ENCODE assay signal across 8 mouse cellular contexts in the genomic region with DNA sequence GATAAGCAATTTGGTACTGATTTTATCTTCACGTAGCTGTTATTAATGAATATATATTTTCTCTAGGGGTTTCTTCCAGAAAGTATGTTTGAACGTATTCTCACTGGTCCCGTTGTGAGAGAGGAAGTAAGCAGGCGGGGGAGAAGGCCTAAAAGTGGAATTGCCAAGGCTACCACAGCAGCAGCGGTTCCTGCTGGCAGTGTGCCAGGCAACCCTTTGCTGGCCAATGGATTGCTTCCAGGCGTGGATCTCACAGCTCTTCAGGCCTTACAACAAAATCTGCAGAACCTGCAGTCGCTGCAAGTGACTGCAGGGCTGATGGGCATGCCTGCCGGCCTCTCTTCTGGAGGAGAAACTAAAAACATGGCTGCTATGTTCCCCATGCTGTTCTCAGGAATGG. TPM values are rescaled to one million over a fixed set of nuclear protein-coding genes. Genes with fewer than 3 reads are reported as not detected.
DNase-seq lines count a peak whose midpoint lies in the region; ATAC-seq and TF ChIP-seq lines count a peak whose summit lies in the region.

No protein-coding gene starts in this region.

- H3K27me3 ChIP-seq in hindbrain, embryonic 11.5 days (ENCODE audit: control insufficient read depth, insufficient read depth, low read length), result no peaks in the 10 kb centered on the region
- H3K27me3 ChIP-seq in hindbrain, embryonic 12.5 days, result no peaks in the 10 kb centered on the region
- H3K27me3 ChIP-seq in forebrain, postnatal 0 days (ENCODE audit: insufficient read depth, low read length), result no peaks in the 10 kb centered on the region
- no peaks in the 10 kb centered on the region for H3K27me3 ChIP-seq in splenic B cell, adult 2 months (ENCODE audit: control insufficient read depth, insufficient read depth, low read length, poor library complexity, severe bottlenecking)

- no peaks in the 10 kb centered on the region for H3K4me1 ChIP-seq in hindbrain, embryonic 11.5 days (replicated peaks; ENCODE audit: control insufficient read depth, insufficient read depth, low read length)
- no peaks in the 10 kb centered on the region for H3K4me1 ChIP-seq in hindbrain, embryonic 12.5 days
- no peaks in the 10 kb centered on the region for H3K4me1 ChIP-seq in forebrain, postnatal 0 days (ENCODE audit: insufficient read depth)

- H3K9ac ChIP-seq in hindbrain, embryonic 11.5 days (ENCODE audit: low read depth, low read length), result no peak overlapping the region
- no peak overlapping the region for H3K9ac ChIP-seq in hindbrain, embryonic 12.5 days
- no peak overlapping the region for H3K9ac ChIP-seq in forebrain, postnatal 0 days

- TF ChIP-seq CTCF in forebrain, postnatal 0 days (IDR thresholded peaks at IDR 0.05; ENCODE audit: low read depth), result no peak

- H3K4me3 ChIP-seq in hindbrain, embryonic 11.5 days (ENCODE audit: low read depth, low read length), result no peak overlapping the region
- H3K4me3 ChIP-seq in hindbrain, embryonic 12.5 days, result no peak overlapping the region
- H3K4me3 ChIP-seq in forebrain, postnatal 0 days (ENCODE audit: low read depth, low read length), result no peak overlapping the region

- H3K4me2 ChIP-seq in hindbrain, embryonic 11.5 days (replicated peaks; ENCODE audit: low read depth, low read length), result no peak overlapping the region
- no peak overlapping the region for H3K4me2 ChIP-seq in hindbrain, embryonic 12.5 days (replicated peaks)
- H3K4me2 ChIP-seq in forebrain, postnatal 0 days (ENCODE audit: low read depth), result no peak overlapping the region

- H3K9me3 ChIP-seq in hindbrain, embryonic 11.5 days (ENCODE audit: control insufficient read depth, low read length), result no peaks in the 10 kb centered on the region
- no peaks in the 10 kb centered on the region for H3K9me3 ChIP-seq in hindbrain, embryonic 12.5 days (replicated peaks)
- no peaks in the 10 kb centered on the region for H3K9me3 ChIP-seq in forebrain, postnatal 0 days (ENCODE audit: low read length)

- no peak for ATAC-seq in hindbrain, embryonic 11.5 days (ENCODE audit: low FRiP score)
- no peak for ATAC-seq in hindbrain, embryonic 12.5 days (ENCODE audit: low FRiP score)
- ATAC-seq in forebrain, postnatal 0 days, result peak; percentile 55
- ATAC-seq in megakaryocyte progenitor cell, adult 5-6 weeks (replicated peaks; ENCODE audit: poor library complexity), result peak; percentile 93

- intact Hi-C loops in heart, postnatal 36 days (cut with DNase I), result no loop called here

- no peak overlapping the region for H3K27ac ChIP-seq in hindbrain, embryonic 11.5 days (ENCODE audit: low read depth, low read length)
- no peak overlapping the region for H3K27ac ChIP-seq in hindbrain, embryonic 12.5 days
- H3K27ac ChIP-seq in forebrain, postnatal 0 days (ENCODE audit: low read depth, low read length), result no peak overlapping the region; the same call in 1 of the 2 replicates

- peak; percentile 33 for DNase-seq in hindbrain, embryonic 11.5 days (ENCODE audit: low spot score)
- DNase-seq in adrenal gland, postnatal 36 days, result peak; percentile 77 to 86
- DNase-seq in forebrain, postnatal 0 days, result peak; percentile 78
- peak; percentile 68 to 79 for DNase-seq in heart, postnatal 36 days
- peak; percentile 36 to 59 for DNase-seq in layer of hippocampus, postnatal 36 days
- DNase-seq in splenic B cell, adult 2 months (ENCODE audit: low read depth, low spot score), result peak; percentile 17

- H3K36me3 ChIP-seq in hindbrain, embryonic 11.5 days (ENCODE audit: control insufficient read depth, insufficient read depth, low read length), result peaks cover 8% of the 10 kb centered on the region; the same call in 1 of the 2 replicates
- peaks cover 49% of the 10 kb centered on the region for H3K36me3 ChIP-seq in hindbrain, embryonic 12.5 days
- peaks cover 41% of the 10 kb centered on the region for H3K36me3 ChIP-seq in forebrain, postnatal 0 days (ENCODE audit: insufficient read depth)
- peaks cover 6% of the 10 kb centered on the region for H3K36me3 ChIP-seq in splenic B cell, adult 2 months (ENCODE audit: control insufficient read depth, insufficient read depth, low read length, poor library complexity, severe bottlenecking)

- 74% methylated on average over 8 of the region's 8 CpGs for WGBS in hindbrain, embryonic 11.5 days
- WGBS in hindbrain, embryonic 12.5 days, result 63% methylated on average over 8 of the region's 8 CpGs
- WGBS in forebrain, postnatal 0 days, result 26% methylated on average over 8 of the region's 8 CpGs

RNA-seq across cellular contexts. Expression of a gene that starts 18.8 kb away (rescaled TPM):
- polyA plus RNA-seq in hindbrain, embryonic 11.5 days (2014; fragmentation: Nextera tagmentation; extraction: Ambion mirVana), result 15.9 and 16.0 TPM in 2 replicates
- 19.4 and 19.5 TPM in 2 replicates for polyA plus RNA-seq in hindbrain, embryonic 12.5 days (2016; fragmentation: Nextera tagmentation; extraction: Ambion mirVana)
- total RNA-seq in adrenal gland, postnatal 36 days (2021), result 10 to 100 TPM; 35.1 to 50.1 TPM
- 28.9 and 35.1 TPM in 2 replicates for total RNA-seq in forebrain, postnatal 0 days (2014; rRNA removed)
- polyA plus RNA-seq in forebrain, postnatal 0 days (2015; fragmentation: Nextera tagmentation; extraction: Ambion mirVana), result 8.7 and 13.3 TPM in 2 replicates
- 10 to 100 TPM; 35.1 to 44.2 TPM for total RNA-seq in heart, postnatal 36 days (2021)
- 10 to 100 TPM; 36.3 to 39.5 TPM for total RNA-seq in layer of hippocampus, postnatal 36 days (2021)
- total RNA-seq in megakaryocyte progenitor cell, adult 5-6 weeks (2015), result 44.5 and 47.4 TPM in 2 replicates
- total RNA-seq in megakaryocyte progenitor cell, adult 5-6 weeks (2017), result 48.1 and 60.5 TPM in 2 replicates

Comparison
In these comparisons a context has a peak if more than half of its experiments do, and no peak if none do; other contexts are left out.
1. ATAC-seq: peak in forebrain, postnatal 0 days (single experiment) and megakaryocyte progenitor cell, adult 5-6 weeks (single experiment); none in hindbrain, embryonic 11.5 days (single experiment) and hindbrain, embryonic 12.5 days (single experiment).
2. DNase-seq: peak in every context shown above with its lines; median percentile 82 in adrenal gland, postnatal 36 days; 78 in forebrain, postnatal 0 days; 74 in heart, postnatal 36 days; 48 in layer of hippocampus, postnatal 36 days; 33 in hindbrain, embryonic 11.5 days; 17 in splenic B cell, adult 2 months.